Mouse (Mus musculus) layer of hippocampus, adult 9-10 months (tissue): ENCODE results near the gene Rere.

Experiments used
- DNase-seq: peaks from one replicate; pipeline ENCODE4 v3.0.0; 2022; ENCODE audit warnings: low spot score

Gene Rere

GRCm38 (mm10) chr4:150664726-150665125 is 383.3 kb downstream of the Rere start:
- no peak for DNase-seq

- DNase-seq: no peak
Measured at GRCm38 (mm10) chr4:150665806-150666205, 384.4 kb downstream of the Rere start.
